Mouse (Mus musculus) midbrain, postnatal 0 days (tissue): ENCODE results near the gene Gm13199. TPM values are rescaled to one million over a fixed set of nuclear protein-coding genes. Genes with fewer than 3 reads are reported as not detected.

ENCODE experiments used
- ATAC-seq: fragments of 200-750 bp; cut with Nextera tagmentation; 2 replicates; pipeline ENCODE4 v1.8.0; 2017; ENCODE audit warnings: moderate number of reproducible peaks, mild to moderate bottlenecking, moderate TSS enrichment, moderate library complexity; ENCODE audit not compliant: low FRiP score
- DNase-seq: peaks from one replicate; pipeline ENCODE4 v3.0.0-alpha.2; 2015; ENCODE audit warnings: low spot score
- H3K27ac ChIP-seq: fragments of 300-500 bp; sonication (generic); 2 replicates; pipeline ENCODE4 v1.5.1; 2014; ENCODE audit warnings: low read depth, mild to moderate bottlenecking, low read length, mixed read lengths
- H3K27me3 ChIP-seq: fragments of 300-500 bp; sonication (generic); 2 replicates; pipeline ENCODE4 v1.6.1; 2014; ENCODE audit warnings: low read length, control low read depth, mixed read lengths; ENCODE audit not compliant: insufficient read depth
- H3K36me3 ChIP-seq: fragments of 300-500 bp; sonication (generic); 2 replicates; pipeline ENCODE4 v1.6.1; 2014; ENCODE audit warnings: low read length, control low read depth, mixed read lengths; ENCODE audit not compliant: insufficient read depth
- H3K4me1 ChIP-seq: fragments of 300-500 bp; sonication (generic); 2 replicates; pipeline ENCODE4 v1.6.1; 2014; ENCODE audit warnings: mild to moderate bottlenecking, control low read depth, antibody characterized with exemption, low read length, mixed read lengths; ENCODE audit not compliant: insufficient read depth
- H3K4me2 ChIP-seq: fragments of 300-500 bp; sonication (generic); 2 replicates; pipeline ENCODE4 v1.6.1; 2014; ENCODE audit warnings: low read depth, mild to moderate bottlenecking, low read length, mixed read lengths; ENCODE audit not compliant: poor library complexity, severe bottlenecking
- H3K4me3 ChIP-seq: fragments of 300-500 bp; sonication (generic); 2 replicates; pipeline ENCODE4 v1.5.1; 2014; ENCODE audit warnings: low read depth, mild to moderate bottlenecking, low read length, moderate library complexity
- H3K9ac ChIP-seq: fragments of 300-500 bp; sonication (generic); replicated peaks from 2 replicates; pipeline ENCODE4 v1.6.1; 2014; ENCODE audit warnings: mild to moderate bottlenecking, low read length, moderate library complexity, mixed read lengths; ENCODE audit not compliant: poor library complexity, severe bottlenecking
- H3K9me3 ChIP-seq: fragments of 300-500 bp; sonication (generic); 2 replicates; pipeline ENCODE4 v1.6.1; 2016; ENCODE audit warnings: low read length, control low read depth
- CTCF ChIP-seq: IDR thresholded peaks from 2 replicates; pipeline ENCODE4 v1.5.1; 2016; ENCODE audit warnings: antibody characterized with exemption, mild to moderate bottlenecking
- WGBS: fragments of 180-500 bp; shearing (Covaris S2); extraction: QIAGEN DNeasy Blood & Tissue Kit; methylation state at CpG from one replicate; pipeline ENCODE4 v1.1.7; 2014; 5-methylcytosine and 5-hydroxymethylcytosine counted together
- polyA plus RNA-seq: library from polyadenylated mRNA; unstranded; fragments of >200 nt; fragmentation: Nextera tagmentation; extraction: Ambion mirVana; gene quantifications from 2 replicates; pipeline ENCODE4 v1.2.1, GENCODE M21; 2015
- total RNA-seq: library from RNA; depleted of rRNA; stranded (reverse); fragments of >200 nt; gene quantifications from 2 replicates; pipeline ENCODE4 v1.2.3, GENCODE M21; 2014

The Gm13199 gene
- total and polyA plus RNA-seq, 2 experiments from 2014 or later = 0.57 to 5.2 TPM

- peaks cover 7% of the 10 kb centered on the region; the same call in 1 of the 2 replicates for H3K36me3 ChIP-seq
- H3K9me3 ChIP-seq = no peaks in the 10 kb centered on the region
- no peak overlapping the region for H3K9ac ChIP-seq
- no peak overlapping the region for H3K4me3 ChIP-seq
- H3K4me2 ChIP-seq = no peak overlapping the region
- no peaks in the 10 kb centered on the region for H3K27me3 ChIP-seq
- DNase-seq = no peak
- H3K27ac ChIP-seq = no peak overlapping the region
- TF ChIP-seq CTCF = no peak
- ATAC-seq = no peak
- H3K4me1 ChIP-seq = no peaks in the 10 kb centered on the region
- WGBS = 91% methylated on average over 5 of the region's 5 CpGs
These were observed 10.9 kb downstream of the Gm13199 start for GRCm38 (mm10) chr2:5851866-5852265.

DNA sequence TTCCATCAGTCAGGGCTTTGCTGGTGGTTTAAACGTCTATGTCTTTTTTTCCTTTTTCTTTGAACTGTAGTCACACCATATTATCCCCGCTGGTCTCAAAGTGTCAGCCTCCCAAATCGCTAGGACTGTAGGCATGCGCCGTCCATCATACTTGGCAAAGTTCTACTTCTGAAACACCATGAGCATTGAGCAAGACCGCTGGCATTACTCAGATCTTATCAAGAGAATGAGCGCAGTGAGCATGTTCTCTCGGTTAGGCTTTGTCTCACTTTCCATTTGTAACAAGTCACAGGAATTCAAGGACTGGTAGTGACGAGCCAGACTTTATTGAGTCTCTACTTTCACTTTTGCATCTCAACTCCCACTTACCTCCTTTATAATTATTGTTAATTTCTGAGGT, 11.6 kb downstream of the Gm13199 start:
- Histone ChIP-seq H3K4me1 (no peaks in the 10 kb centered on the region), H3K36me3 (peaks cover 6% of the 10 kb centered on the region; the same call in 1 of the 2 replicates), H3K27ac (no peak overlapping the region), H3K9me3 (no peaks in the 10 kb centered on the region), H3K4me2 (no peak overlapping the region), H3K4me3 (no peak overlapping the region), H3K27me3 (no peaks in the 10 kb centered on the region), H3K9ac (no peak overlapping the region)
- 93% methylated on average over 9 of the region's 9 CpGs for WGBS
- ATAC-seq = no peak
- DNase-seq = no peak
- TF ChIP-seq CTCF = no peak

GRCm38 (mm10) chr2:5845826-5846225, 16.9 kb downstream of the Gm13199 start:
- DNase-seq (no peak), ATAC-seq (no peak)
- no peak overlapping the region; the same call in 1 of the 2 replicates for H3K9ac ChIP-seq
- H3K27ac ChIP-seq = no peak overlapping the region
- H3K4me3 ChIP-seq = peak overlapping the region; percentile 75
- 38% methylated on average over 4 of the region's 4 CpGs for whole genome bisulfite sequencing
- H3K36me3 ChIP-seq = peaks cover 10% of the 10 kb centered on the region
- no peaks in the 10 kb centered on the region for H3K4me1 ChIP-seq
- TF ChIP-seq CTCF = no peak
- H3K27me3 ChIP-seq = no peaks in the 10 kb centered on the region
- no peaks in the 10 kb centered on the region for H3K9me3 ChIP-seq
- peak overlapping the region; percentile 49 for H3K4me2 ChIP-seq

DNA sequence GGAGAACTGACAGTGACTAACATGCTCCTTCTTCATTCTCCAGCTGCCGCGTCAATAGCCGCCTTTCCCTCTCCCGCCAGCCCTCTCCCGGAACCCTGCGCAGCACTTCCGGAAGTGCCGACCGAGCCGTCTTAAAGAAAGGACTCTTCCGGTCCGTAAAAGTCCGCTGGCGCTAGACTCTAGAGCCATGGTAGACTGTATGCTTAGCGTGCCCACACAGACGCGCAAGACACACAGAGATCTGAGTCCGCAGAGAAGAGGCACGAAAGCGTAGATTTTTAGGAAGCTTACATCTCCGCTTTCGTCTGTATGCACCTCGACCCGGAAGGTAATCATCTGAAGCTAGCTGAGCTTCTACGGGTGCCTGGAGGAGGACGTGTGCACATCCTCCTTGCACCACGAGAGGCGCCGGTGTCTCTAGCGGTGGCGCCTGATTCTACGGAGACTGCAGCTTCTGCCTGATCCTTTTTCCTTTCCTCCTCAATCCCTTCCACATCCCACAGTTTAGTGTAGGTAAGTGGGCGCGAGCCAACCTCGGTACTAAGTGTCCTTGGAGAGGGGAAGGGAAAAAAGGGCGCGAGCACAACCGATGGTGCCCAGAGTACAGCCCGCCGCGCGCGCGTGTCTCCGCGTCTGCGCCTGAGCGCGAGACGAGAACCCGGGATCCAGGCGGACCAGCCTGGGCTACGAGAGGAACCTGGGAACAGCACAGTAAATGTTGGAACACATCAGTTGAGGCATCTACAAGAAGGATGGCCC, 17.7 kb downstream of the Gm13199 start, which contains the start of the genes Nudt5 and Cdc123:
Gene Nudt5, plus strand, starts transcription at position 147 of the 759 bp plus-strand sequence.
Gene Cdc123, minus strand, starts transcription at position 292 of the 759 bp plus-strand sequence.
- Histone ChIP-seq H3K9ac (peak within 1 kb of the TSS; percentile 81), H3K9me3 (no peaks in the 10 kb centered on the region), H3K27ac (peak within 1 kb of the TSS; percentile 96), H3K27me3 (no peaks in the 10 kb centered on the region), H3K36me3 (peaks cover 12% of the 10 kb centered on the region), H3K4me1 (no peaks in the 10 kb centered on the region), H3K4me3 (peak within 1 kb of the TSS; percentile 75), H3K4me2 (peak within 1 kb of the TSS; percentile 64)
- DNase-seq (peak; percentile 96), ATAC-seq (peak; percentile 95)
- TF ChIP-seq CTCF = peak; percentile 91
- under 1% methylated on average over 53 of the region's 53 CpGs for WGBS

DNA sequence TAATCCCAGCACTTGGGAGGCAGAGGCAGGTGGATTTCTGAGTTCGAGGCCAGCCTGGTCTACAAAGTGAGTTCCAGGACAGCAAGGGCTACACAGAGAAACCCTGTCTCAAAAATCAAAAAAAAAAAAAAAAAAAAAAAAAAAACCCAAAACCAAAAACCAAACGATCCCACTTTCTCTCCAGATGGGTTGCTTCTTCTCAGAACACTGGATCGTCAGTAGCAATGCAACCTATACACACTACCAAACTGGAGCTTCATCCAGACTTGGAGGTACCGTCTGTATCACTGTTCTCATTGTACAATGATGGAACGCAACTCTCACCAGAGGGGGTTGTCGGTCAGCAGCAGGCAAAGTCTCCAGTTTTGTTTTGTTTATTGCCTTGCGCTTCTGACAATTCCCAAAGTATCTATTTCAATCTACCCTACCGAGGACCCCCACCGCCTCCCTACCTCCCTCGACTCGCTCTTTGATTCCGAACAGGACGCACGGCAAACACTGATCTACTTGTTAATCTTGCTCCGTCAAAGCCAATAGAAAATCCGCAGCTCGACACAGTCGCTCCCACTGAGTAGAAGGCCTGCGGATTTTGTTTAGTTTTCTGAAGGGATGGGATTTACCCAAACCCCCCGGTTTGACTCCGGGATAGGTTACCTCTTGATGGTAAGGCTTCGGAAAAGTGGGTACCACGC, 18.4 kb downstream of the Gm13199 start:
- WGBS = 5% methylated on average over 23 of the region's 23 CpGs
- Histone ChIP-seq H3K9me3 (no peaks in the 10 kb centered on the region), H3K4me3 (peak overlapping the region; percentile 75), H3K4me2 (peak overlapping the region; percentile 64), H3K27me3 (no peaks in the 10 kb centered on the region), H3K9ac (peak overlapping the region; percentile 81), H3K36me3 (peaks cover 17% of the 10 kb centered on the region), H3K4me1 (no peaks in the 10 kb centered on the region), H3K27ac (peak overlapping the region; percentile 96)
- ATAC-seq = peak; percentile 42
- no peak for DNase-seq
- TF ChIP-seq CTCF = peak; percentile 15; the same call in 1 of the 2 replicates

GRCm38 (mm10) chr2:5840815-5841214, 21.9 kb downstream of the Gm13199 start:
- no peak overlapping the region for H3K27ac ChIP-seq
- peaks cover 22% of the 10 kb centered on the region for H3K36me3 ChIP-seq
- H3K4me2 ChIP-seq = no peak overlapping the region
- no peaks in the 10 kb centered on the region for H3K9me3 ChIP-seq
- no peak for ATAC-seq
- no peak for TF ChIP-seq CTCF
- H3K4me1 ChIP-seq = no peaks in the 10 kb centered on the region
- H3K4me3 ChIP-seq = no peak overlapping the region
- no peaks in the 10 kb centered on the region for H3K27me3 ChIP-seq
- H3K9ac ChIP-seq = no peak overlapping the region
- no peak for DNase-seq
- WGBS = 96% methylated on average over 11 of the region's 11 CpGs
